Mouse (Mus musculus): Measurements from ENCODE around the gene Kdm2a. TPM values are rescaled to one million over a fixed set of nuclear protein-coding genes. Genes with fewer than 3 reads are reported as not detected.

Gene Kdm2a
- polyA plus RNA-seq, 1 experiment: 78.4 TPM

DNA sequence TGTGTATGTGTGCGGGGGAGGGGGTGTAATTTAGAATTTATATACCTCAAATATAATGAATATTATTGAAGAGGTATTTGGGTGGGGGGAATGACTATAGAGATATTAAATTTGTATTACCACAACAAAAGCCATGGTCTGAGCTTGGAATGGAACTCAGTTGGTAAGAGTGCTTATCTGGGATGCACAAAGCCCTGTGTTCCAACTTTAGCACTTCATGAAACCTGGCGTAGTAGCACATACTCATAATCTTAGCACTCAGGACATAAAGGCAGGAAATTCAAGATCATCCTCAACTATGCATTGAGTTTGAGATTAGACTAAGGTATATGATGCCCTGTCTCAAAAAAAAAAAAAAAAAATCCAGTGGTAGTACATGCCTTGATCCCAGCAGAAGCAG, 6.8 kb upstream of the Kdm2a start:
- Histone ChIP-seq H3K36me3 (ENCODE audit: control insufficient read depth, insufficient read depth, low read length, poor library complexity, severe bottlenecking) (no peaks in the 10 kb centered on the region), H3K27ac (ENCODE audit: insufficient read depth, low read length) (no peak overlapping the region), H3K9ac (ENCODE audit: low read depth, poor library complexity, severe bottlenecking) (no peak overlapping the region), H3K9me3 (replicated peaks; ENCODE audit: control insufficient read depth, insufficient read depth, low read length, poor library complexity, severe bottlenecking) (no peaks in the 10 kb centered on the region), H3K4me1 (ENCODE audit: control insufficient read depth, insufficient read depth, low read length) (no peaks in the 10 kb centered on the region), H3K27me3 (ENCODE audit: control insufficient read depth, insufficient read depth, low read length, poor library complexity, severe bottlenecking) (no peaks in the 10 kb centered on the region), H3K4me3 (ENCODE audit: low read depth, low read length) (no peak overlapping the region)
- TF ChIP-seq CTCF (IDR thresholded peaks at IDR 0.05; ENCODE audit: low read depth, low read length) (no peak), EP300 (IDR thresholded peaks at IDR 0.05; ENCODE audit: insufficient read depth, low read depth, low read length) (no peak), POLR2A (IDR thresholded peaks at IDR 0.05; ENCODE audit: insufficient read depth, low read length) (no peak)

GRCm38 (mm10) chr19:4398959-4399358, 874 bp upstream of the Kdm2a start:
- Histone ChIP-seq H3K27me3 (ENCODE audit: control insufficient read depth, insufficient read depth, low read length, poor library complexity, severe bottlenecking) (no peaks in the 10 kb centered on the region; the same call in 1 of the 2 replicates), H3K9ac (ENCODE audit: low read depth, poor library complexity, severe bottlenecking) (no peak overlapping the region), H3K4me3 (ENCODE audit: low read depth, low read length) (no peak overlapping the region), H3K27ac (ENCODE audit: insufficient read depth, low read length) (no peak overlapping the region), H3K36me3 (ENCODE audit: control insufficient read depth, insufficient read depth, low read length, poor library complexity, severe bottlenecking) (no peaks in the 10 kb centered on the region), H3K9me3 (replicated peaks; ENCODE audit: control insufficient read depth, insufficient read depth, low read length, poor library complexity, severe bottlenecking) (no peaks in the 10 kb centered on the region), H3K4me1 (ENCODE audit: control insufficient read depth, insufficient read depth, low read length) (no peaks in the 10 kb centered on the region)
- no peak for TF ChIP-seq CTCF (IDR thresholded peaks at IDR 0.05; ENCODE audit: low read depth, low read length)
- TF ChIP-seq EP300 (IDR thresholded peaks at IDR 0.05; ENCODE audit: insufficient read depth, low read depth, low read length): no peak
- no peak for TF ChIP-seq POLR2A (IDR thresholded peaks at IDR 0.05; ENCODE audit: insufficient read depth, low read length)

DNA sequence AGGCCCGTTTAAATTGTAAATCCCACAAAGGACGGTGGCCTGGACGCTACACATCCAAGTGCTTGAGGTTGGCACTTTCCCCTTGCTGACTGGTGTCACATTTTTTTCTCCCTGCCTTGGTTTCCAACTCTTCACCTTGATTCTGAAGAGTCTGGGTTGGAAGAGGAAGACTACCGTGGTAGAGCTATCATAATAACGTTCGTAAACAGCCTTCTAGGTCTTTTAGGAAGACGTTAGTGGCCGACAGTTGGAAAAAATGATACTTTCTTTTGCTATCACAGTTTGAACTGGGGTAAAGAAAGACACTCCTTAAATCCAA, 504 bp upstream of the Kdm2a start:
- no peaks in the 10 kb centered on the region; the same call in 1 of the 2 replicates for H3K27me3 ChIP-seq (ENCODE audit: control insufficient read depth, insufficient read depth, low read length, poor library complexity, severe bottlenecking)
- no peaks in the 10 kb centered on the region for H3K4me1 ChIP-seq (ENCODE audit: control insufficient read depth, insufficient read depth, low read length)
- no peak overlapping the region for H3K27ac ChIP-seq (ENCODE audit: insufficient read depth, low read length)

DNA sequence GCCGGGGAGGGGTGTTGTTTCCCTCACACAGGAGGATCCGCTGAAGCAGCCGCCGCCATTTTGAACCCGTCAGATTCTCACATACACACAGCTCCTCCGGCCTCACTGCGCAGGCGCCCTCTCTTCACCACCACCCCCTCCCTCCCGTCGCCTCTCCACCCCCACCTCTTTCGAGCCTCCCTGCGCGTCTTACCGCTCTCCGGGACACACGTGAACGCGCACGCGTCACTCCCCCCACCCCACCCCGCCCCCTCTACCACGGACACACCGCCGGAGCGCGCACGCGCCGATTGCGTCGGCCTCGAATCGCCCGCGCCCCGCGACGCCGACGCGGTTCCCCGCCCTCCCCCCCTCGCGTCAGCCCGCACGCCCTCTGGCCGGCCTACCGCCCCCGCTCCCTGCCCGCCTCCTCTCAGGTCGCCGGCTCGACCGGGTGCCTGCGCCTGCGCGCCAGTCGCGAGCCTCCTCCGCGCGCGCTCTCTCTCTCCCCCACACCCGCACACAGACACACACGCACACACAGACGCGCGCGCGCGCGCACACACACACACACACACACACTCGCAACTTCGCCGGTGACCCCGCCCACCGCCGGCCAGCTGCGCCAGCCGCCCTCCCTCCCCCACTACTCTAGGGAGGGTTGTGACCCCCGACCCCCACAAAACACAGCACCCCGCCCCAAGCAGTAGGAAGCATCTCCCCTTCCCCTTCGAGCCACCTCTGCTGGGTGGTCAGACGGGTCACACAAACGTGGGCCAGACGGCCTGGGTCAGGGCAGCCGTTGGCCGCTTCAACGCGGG, 887 bp downstream of the Kdm2a start:
- H3K27me3 ChIP-seq (ENCODE audit: control insufficient read depth, insufficient read depth, low read length, poor library complexity, severe bottlenecking): no peaks in the 10 kb centered on the region; the same call in 1 of the 2 replicates
- peak overlapping the region; percentile 73 for H3K4me3 ChIP-seq (ENCODE audit: low read depth, low read length)
- TF ChIP-seq POLR2A (IDR thresholded peaks at IDR 0.05; ENCODE audit: insufficient read depth, low read length) (peak; percentile 36), EP300 (IDR thresholded peaks at IDR 0.05; ENCODE audit: insufficient read depth, low read depth, low read length) (peak; percentile 67; the same call in 1 of the 2 replicates), CTCF (IDR thresholded peaks at IDR 0.05; ENCODE audit: low read depth, low read length) (no peak)

More for the DNA sequence above, 504 bp upstream of the Kdm2a start:
- Histone ChIP-seq H3K9ac (ENCODE audit: low read depth, poor library complexity, severe bottlenecking) (peak overlapping the region; percentile 99), H3K4me3 (ENCODE audit: low read depth, low read length) (peak overlapping the region; percentile 73), H3K9me3 (replicated peaks; ENCODE audit: control insufficient read depth, insufficient read depth, low read length, poor library complexity, severe bottlenecking) (no peaks in the 10 kb centered on the region), H3K36me3 (ENCODE audit: control insufficient read depth, insufficient read depth, low read length, poor library complexity, severe bottlenecking) (no peaks in the 10 kb centered on the region; the same call in 1 of the 2 replicates)
- no peak for TF ChIP-seq EP300 (IDR thresholded peaks at IDR 0.05; ENCODE audit: insufficient read depth, low read depth, low read length)
- no peak for TF ChIP-seq CTCF (IDR thresholded peaks at IDR 0.05; ENCODE audit: low read depth, low read length)
- no peak for TF ChIP-seq POLR2A (IDR thresholded peaks at IDR 0.05; ENCODE audit: insufficient read depth, low read length)

GRCm38 (mm10) chr19:4396081-4396997, 1.7 kb downstream of the Kdm2a start:
- H3K36me3 ChIP-seq (ENCODE audit: control insufficient read depth, insufficient read depth, low read length, poor library complexity, severe bottlenecking): no peaks in the 10 kb centered on the region; the same call in none of the 2 replicates
- no peaks in the 10 kb centered on the region; the same call in 1 of the 2 replicates for H3K27me3 ChIP-seq (ENCODE audit: control insufficient read depth, insufficient read depth, low read length, poor library complexity, severe bottlenecking)
- peak overlapping the region; percentile 99 for H3K9ac ChIP-seq (ENCODE audit: low read depth, poor library complexity, severe bottlenecking)
- H3K4me1 ChIP-seq (ENCODE audit: control insufficient read depth, insufficient read depth, low read length): no peaks in the 10 kb centered on the region
- no peak for TF ChIP-seq POLR2A (IDR thresholded peaks at IDR 0.05; ENCODE audit: insufficient read depth, low read length)
- TF ChIP-seq EP300 (IDR thresholded peaks at IDR 0.05; ENCODE audit: insufficient read depth, low read depth, low read length): no peak
- no peak for TF ChIP-seq CTCF (IDR thresholded peaks at IDR 0.05; ENCODE audit: low read depth, low read length)
- H3K4me3 ChIP-seq (ENCODE audit: low read depth, low read length): peak overlapping the region; percentile 73
- H3K9me3 ChIP-seq (replicated peaks; ENCODE audit: control insufficient read depth, insufficient read depth, low read length, poor library complexity, severe bottlenecking): no peaks in the 10 kb centered on the region
- H3K27ac ChIP-seq (ENCODE audit: insufficient read depth, low read length): 0 out of 2 replicates have a peak overlapping the region, but pooled peaks have one; percentile 23

More for the DNA sequence above, 887 bp downstream of the Kdm2a start:
- Histone ChIP-seq H3K4me1 (ENCODE audit: control insufficient read depth, insufficient read depth, low read length) (no peaks in the 10 kb centered on the region), H3K27ac (ENCODE audit: insufficient read depth, low read length) (peak overlapping the region; percentile 22; the same call in 1 of the 2 replicates), H3K36me3 (ENCODE audit: control insufficient read depth, insufficient read depth, low read length, poor library complexity, severe bottlenecking) (no peaks in the 10 kb centered on the region; the same call in none of the 2 replicates), H3K9me3 (replicated peaks; ENCODE audit: control insufficient read depth, insufficient read depth, low read length, poor library complexity, severe bottlenecking) (no peaks in the 10 kb centered on the region), H3K9ac (ENCODE audit: low read depth, poor library complexity, severe bottlenecking) (peak overlapping the region; percentile 99)
